Mouse (Mus musculus) right cerebral cortex, postnatal 4 days (tissue): ENCODE data around the gene Sparcl1.
A peak's percentile ranks its signal among the peaks of the same experiment; 100 is the strongest.

ENCODE experiments used
- DNase-seq: peaks from one replicate; pipeline ENCODE4 v3.0.0-alpha.2; 2022

Sparcl1 gene

GRCm38 (mm10) chr5:104113491-104114172, at the start of gene Sparcl1:
Gene Sparcl1, minus strand, starts transcription at chr5:104113733.
- DNase-seq: peak; percentile 52

DNA sequence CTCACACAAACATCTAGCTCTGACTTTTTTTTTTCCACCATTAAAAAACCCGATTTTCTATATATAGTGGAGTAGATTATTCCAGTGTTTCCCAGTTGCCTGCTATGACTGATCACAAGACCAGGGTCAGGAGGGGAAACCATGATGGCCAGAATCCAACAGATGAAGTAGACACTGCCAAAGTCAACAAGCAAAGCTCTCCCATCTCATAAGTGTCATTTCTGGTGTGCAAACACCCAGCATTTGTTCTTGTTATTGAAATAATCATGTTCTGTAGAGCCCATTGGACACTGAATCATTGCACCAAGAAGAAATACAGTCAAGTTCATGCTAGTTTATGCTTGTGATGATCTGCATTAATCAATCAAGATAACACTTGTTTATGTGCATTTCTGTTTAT, 47.9 kb upstream of the Sparcl1 start:
- DNase-seq: no peak

DNA sequence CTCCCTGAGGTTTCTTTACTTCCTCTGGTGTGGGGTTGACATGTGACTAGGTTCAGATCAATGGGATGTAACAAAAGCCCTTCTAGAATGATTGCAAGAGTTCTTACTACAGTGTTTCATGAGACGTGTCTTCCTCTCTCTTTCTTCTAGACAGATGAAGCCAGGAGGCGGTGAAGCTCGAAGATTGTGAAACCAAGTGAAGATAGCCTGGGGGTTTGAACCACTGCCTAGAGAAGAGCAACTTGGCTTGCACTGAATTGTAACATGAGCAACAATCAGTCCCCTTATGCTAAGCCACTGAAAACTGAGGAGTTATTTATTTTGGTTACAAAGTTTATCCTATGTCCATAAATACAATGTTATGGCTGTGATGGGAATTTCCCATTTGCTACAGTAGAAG, 47.0 kb upstream of the Sparcl1 start:
- DNase-seq: no peak

GRCm38 (mm10) chr5:104158332-104159052, 45.0 kb upstream of the Sparcl1 start:
- peak; percentile 35 for DNase-seq

- no peak for DNase-seq
Observed at GRCm38 (mm10) chr5:104157701-104158100, 44.2 kb upstream of the Sparcl1 start.

DNA sequence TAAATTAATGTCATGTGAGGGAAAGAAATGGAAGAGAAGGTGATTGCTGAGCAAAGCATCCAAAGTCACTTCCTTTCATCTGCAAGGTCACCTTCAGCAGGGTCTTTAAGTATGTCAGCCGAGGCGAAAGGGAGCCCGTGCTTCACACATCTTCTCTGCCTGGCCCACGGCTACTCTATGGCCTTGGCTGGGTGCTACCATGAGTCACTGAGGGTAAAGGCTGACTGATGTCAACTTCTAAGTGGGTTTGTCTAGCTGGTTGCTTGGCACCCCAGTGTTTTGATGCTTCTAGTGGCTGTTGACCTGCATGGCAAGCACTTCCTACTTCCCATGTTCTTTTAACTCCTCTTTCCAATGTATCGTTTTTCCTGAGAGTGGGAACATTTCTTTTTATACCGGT, 36.7 kb upstream of the Sparcl1 start:
- no peak for DNase-seq

GRCm38 (mm10) chr5:104149349-104149748, 35.8 kb upstream of the Sparcl1 start:
- no peak for DNase-seq

DNA sequence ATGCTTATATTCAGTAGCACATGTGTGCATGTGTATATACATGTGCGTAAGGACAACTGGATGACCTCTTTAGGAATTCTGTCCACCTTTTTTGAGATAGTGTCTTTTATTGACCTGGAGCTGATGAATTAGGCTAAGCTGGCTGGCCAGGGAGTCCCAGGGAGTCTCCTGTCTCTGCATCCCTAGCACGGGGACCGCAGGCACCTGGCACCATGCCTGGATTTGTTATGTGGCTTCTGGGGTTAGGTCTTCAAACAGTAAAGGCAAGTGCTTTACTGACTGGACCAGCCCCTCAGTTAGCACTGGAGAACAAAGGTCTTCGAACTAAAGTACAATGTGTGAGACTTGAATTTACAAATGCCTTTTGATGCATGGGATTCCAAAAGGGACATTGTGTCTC, 30.5 kb upstream of the Sparcl1 start:
- no peak for DNase-seq

- no peak for DNase-seq
Observed at GRCm38 (mm10) chr5:104141067-104141466, 27.5 kb upstream of the Sparcl1 start.

- DNase-seq: no peak
Observed at GRCm38 (mm10) chr5:104137920-104138541, 24.5 kb upstream of the Sparcl1 start.

DNA sequence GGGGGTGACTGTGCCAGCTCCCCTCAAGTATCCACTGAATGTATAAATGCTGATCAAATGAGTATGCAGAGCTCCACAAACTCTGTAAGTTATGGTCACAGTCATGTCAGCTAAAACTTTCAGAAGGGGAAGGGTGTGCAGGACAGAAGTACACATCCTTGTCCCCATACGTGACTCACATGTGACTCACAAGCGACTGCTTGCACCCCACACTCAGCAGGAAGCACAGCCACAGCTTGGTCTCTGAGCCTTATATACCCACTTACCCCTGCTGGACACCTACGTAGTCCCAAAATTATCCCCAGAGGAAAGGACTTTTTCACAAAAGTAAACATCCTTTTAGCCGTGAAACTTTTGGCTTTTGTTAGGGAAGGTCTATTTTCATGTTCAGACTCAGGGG, 20.2 kb upstream of the Sparcl1 start:
- DNase-seq: no peak

DNA sequence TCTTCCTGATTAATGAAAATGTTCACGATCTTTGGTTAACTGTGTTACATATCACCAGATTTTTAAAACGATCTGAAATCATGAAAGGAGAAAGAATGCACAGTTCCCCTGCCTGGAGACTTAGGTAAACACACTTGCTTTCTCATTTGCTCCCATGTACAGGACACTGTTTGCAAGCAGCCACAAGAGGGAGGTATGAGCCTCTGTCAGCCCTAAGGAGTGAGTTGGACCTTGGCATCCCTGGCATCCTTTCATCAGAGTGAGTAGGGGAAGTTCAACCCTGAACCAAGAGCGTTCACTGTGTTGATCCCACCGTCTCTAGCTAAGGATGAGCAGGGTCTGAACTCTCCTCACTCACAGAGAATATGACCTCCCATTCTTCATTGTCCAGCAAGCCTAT, 18.0 kb upstream of the Sparcl1 start:
- DNase-seq: no peak

DNA sequence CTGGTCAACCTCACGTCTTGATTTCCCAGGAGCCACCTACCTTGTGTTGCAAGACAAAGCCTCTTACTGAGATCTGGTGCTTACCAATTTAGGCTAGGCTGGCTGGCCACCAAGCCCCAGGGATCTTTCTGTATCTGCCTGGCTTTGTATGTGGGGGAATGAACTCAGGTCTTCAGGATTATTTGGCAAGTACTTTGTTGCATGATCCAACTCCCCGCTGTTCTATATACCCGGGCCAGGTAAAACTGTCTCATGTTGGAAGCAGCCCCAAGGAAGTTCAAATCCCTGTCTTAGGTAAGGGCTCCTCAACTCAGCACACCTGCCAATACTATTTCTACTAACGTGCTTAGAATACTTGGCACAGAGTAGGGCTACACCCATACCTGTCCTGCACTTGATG, 17.4 kb upstream of the Sparcl1 start:
- DNase-seq: no peak

DNA sequence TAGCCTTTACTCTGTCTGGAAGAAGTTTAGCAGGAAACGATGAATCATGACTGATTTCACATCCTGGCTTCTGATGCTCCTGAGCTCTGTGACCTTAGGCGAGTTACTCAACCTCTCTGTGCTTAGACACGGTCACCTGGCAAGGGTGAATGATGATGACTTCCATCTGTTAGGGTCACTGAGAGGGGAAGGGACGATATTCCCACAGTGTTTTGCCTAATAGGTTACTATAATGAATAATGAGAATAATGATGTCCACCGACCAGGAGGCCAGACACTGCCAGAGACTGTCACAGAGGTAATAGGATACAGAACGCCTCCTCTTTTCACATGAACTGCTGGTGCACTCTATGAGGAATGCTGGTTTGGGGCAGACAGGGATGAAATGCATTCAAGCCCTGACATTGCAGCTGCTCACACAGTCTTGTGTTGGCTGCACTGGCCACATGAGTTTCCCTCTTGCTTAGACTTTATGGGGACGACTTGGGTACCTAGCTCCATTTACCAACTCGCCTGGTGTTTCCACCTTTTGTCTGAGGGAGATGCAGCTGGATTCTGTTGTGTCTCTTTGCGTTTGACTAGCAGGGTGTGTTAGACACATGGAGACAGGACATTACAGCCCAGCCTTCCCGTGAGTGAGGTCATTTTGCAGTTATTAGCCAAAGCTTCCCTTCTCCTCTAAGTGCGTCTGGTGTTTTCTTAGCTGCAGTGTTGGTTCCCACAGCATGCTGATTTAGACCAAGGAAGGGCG, 14.9 kb upstream of the Sparcl1 start:
- no peak for DNase-seq

DNA sequence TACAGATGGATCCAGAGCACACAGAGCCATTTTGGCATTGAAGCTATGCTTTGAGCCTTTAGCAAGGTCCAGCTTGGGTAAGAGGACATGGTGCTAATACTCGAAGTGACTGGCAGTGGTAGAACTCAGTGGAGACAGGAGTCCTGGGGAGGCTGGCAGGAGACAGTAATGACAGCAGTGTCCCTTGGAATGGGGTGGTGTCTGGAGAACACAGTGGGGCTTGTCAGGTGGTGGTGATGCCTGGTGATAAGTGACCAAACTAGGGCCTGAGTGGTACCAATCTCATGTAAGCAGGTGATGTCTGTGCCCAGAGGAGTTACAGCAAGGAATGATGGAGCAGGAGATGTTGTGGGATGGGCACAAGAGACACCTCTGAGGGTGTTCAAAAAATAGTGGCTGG, 13.8 kb upstream of the Sparcl1 start:
- DNase-seq: no peak

DNA sequence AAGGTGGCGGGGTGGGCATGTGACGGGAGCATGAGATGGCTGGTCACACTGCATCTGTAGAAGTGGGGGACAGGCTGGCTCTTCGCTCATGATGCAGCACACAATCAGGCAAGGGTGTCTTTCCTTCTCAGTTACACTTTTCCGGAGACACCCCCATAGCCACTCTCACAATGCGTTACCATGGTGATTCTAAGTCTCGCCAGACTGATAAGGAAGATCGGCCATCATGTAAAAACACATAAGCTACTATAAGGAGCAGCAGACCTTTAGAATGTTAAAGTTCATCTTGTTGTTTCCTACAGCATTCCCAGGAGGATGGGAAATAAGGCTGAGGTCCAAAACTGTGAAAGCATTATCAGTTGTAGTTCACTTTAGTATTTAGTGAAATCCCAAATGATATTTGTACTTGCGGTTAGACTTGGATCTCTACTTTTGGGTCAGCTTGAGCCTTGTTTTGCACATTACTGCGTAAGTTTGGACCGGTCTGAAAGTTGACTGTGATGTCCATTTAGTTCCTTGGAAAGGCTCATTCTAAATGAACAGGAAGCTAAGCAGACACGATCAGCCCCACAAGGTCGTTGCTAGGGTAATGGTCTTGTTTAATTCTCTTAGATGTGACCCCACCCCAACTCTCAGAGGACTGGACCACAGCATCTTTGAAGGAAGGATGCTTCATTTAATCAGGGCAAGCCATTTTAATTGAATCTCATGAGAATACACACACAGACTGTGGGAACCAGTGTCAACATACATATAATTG, 13.2 kb upstream of the Sparcl1 start:
- DNase-seq: no peak

DNA sequence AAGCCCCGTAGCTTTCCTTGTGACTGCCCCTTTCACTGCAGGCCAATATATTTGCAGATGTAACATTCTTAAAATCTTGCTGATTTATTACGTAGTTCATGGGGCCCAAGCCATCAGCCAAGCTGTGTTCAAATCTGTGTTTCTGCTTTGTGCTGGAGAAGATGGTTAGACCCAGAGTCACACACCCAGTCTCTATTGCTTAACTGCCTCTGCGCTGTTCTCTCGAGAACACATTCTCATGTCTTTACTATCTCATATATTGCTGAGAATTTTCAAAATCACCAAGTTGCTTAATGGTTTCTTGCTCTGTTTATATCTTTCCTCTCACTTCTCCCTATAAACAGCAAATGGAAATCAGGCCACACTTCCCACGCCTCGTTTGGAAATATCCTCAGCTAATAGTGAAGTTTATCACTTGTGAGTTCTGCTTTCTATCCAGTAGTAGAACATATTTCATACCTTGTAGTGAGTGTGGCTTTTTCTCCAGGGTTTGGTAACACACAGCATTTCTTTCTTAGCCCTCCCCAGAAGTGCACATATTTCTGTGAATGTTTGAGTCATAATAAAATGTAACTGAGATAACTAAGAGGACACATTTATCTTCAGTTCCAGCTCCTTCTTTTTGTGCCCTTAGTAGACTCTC, 10.6 kb upstream of the Sparcl1 start:
- no peak for DNase-seq

DNA sequence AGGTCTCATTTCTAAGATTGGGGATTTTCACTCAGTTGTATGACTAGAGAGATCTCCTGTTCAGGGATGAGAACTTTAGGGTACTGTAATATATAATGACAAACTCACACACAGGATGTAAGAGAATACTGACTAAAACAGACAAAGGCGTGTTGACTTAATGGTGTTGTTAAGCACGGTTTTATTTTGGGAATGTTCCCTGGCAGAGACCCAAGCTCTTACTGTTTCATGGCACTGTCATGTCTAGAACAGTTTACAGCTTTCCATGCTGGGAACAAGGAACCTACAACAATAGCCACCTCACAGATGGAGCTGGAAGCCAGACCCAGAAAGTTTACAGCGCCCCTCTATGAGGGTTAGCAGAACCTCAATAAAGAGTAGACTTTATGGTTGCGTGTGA, 2.4 kb upstream of the Sparcl1 start:
- DNase-seq: no peak

GRCm38 (mm10) chr5:104115118-104115517, 1.6 kb upstream of the Sparcl1 start:
- DNase-seq: peak; percentile 65

- no peak for DNase-seq
Observed at GRCm38 (mm10) chr5:104112511-104112910, 1.0 kb downstream of the Sparcl1 start.

DNA sequence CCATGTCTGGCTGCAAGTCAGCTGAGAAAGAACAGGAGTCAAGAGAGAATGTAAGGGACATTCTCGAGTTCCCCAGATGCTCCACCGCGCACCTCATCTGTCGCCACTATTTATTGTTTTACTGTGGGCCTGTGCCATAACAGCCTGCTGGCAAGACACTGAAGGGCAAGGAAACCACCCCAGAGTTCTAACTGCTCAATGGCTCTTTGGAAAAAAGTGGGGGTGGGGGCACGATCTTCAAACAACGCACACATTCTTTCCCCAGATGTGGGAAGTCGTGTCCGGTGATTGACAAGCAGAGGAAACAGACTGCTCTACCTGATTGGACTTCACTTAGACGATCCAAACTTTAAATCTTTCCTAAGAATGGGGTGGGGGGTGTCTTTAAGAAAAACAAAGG, 1.5 kb downstream of the Sparcl1 start:
- no peak for DNase-seq
